13 mouse cellular contexts compared by ENCODE assay signal in genomic region chr9:66020601-66021000, GRCm38 (mm10).
"Had no signal": no experiment of that assay in that cellular context is flagged by ENCODE, and none has a peak within 500 bp of the region (broad histone marks: within the 10 kb centered on the region; RNA-seq: fewer than 3 reads in every experiment).

No protein-coding gene starts in this region.

- DNase-seq: gastrocnemius, adult 2 months; gastrocnemius, postnatal 10 days; gastrocnemius, postnatal 25 days; heart, adult 2 months; heart, postnatal 10 days; heart, postnatal 4 days; kidney, adult 18-20 months; kidney, adult 8-10 months; kidney, postnatal 10 days; kidney, postnatal 25 days; kidney, postnatal 4 days; liver; liver, embryonic 13.5 days had no signal
